Mouse (Mus musculus): ENCODE measurements at regions not wholly inside any gene's neighbourhood (a gene's known extent, or its start where the extent isn't known, plus 50 kb on each side); places are given as distances from the start of the nearest gene placed in this dataset.
A peak's percentile ranks its signal among the peaks of the same experiment; 100 is the strongest.

DNA sequence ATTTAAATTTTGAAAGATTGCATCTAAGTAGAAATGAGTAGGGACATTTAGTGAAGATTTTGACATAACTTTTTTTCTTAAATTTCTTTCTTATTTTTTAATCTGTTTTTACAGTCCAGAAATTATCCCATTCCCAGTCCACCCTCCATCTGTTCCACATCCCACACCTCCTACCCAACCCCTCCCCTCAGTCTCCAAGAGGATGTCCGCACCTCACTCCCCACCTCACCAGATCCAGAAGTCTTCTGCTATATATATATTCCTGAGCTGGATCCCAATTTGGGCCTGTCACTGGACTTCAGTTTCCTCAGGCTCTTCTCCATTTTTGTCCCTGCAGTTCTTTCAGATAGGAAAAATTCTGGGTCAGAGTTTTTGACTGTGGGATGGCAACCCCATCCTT is 3879.6 kb upstream of the Gm7489 start:
- no peak for DNase-seq

DNA sequence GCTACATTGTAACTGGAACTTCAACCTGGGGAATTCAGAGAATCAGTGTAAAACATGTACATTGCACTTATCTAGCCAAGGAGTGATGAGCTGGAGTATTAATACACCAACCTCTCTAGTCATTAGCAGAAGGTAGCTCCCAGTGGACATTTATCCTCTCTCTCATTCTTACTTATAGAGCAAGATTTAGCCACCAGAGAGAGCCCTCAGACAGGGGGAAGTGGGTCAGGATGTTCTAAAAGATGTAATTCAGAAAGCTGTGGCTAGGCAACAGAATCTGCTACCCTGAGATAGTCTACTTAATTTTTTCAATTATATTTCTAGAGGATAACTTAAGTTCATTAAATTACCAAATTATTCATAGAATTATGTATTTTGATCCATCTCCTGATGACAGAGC is 3838.1 kb upstream of the Gm7489 start:
- no peak for DNase-seq

DNA sequence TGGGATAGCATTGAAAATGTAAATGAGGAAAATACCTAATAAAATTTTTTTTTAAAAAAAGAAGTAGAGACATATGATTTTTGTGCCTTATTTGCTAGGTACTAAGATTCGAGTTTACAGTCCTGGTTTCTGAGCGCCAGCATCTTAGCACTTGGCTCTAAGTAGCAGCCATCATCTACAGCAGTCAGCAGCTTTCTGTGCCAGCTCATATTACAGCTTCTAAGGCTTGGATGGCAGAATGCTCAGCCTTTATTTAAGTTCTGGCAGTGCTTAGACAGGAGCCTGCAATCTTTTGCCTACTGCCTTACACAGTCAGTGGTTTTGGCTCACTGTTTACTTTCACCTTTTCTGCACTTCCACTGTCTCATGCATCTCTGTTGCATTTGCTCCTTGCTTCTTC is 3831.2 kb upstream of the Gm7489 start:
- DNase-seq: peak; percentile 5

DNA sequence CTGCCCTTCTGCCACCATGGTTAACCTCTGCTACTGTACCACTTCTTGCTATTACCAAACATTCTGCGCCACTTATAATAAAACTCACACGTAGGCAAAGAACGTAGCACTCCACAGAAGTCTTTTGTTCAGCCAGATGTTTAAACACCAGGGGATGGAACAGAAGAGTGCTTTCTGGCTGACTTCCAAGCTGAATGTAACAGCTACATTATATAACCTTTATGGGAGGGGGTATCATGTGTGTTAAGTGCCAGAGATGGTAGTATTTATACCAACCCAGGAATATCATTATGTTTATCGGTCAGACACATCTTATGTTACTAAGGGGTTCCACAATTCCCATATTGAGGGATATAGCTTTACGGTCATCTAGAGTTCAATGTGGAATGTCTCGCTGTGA is 3830.8 kb upstream of the Gm7489 start:
- DNase-seq: no peak

DNA sequence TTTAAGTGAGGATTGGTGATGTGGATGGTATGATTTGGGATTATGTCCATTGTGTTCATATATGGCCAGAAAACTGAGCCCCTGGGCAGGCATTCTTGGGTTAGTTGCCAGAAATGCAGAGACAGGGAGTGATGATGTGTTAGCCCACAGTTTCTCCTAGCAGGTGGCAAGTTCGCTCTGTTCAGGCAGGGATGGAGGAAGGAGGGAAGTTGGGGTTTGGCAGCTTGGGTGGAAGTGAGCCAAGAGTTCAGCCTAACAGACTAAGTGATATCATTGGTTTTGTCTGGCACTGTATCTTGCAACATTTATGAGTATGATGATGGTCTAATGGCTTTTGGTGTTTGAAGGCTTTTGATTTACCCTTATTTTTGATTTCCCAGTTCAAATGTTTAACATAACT is 3806.5 kb upstream of the Gm7489 start:
- no peak for DNase-seq

- DNase-seq: no peak
Measured at GRCm38 (mm10) chr15:50082428-50082827, 3802.3 kb upstream of the Gm7489 start.

DNA sequence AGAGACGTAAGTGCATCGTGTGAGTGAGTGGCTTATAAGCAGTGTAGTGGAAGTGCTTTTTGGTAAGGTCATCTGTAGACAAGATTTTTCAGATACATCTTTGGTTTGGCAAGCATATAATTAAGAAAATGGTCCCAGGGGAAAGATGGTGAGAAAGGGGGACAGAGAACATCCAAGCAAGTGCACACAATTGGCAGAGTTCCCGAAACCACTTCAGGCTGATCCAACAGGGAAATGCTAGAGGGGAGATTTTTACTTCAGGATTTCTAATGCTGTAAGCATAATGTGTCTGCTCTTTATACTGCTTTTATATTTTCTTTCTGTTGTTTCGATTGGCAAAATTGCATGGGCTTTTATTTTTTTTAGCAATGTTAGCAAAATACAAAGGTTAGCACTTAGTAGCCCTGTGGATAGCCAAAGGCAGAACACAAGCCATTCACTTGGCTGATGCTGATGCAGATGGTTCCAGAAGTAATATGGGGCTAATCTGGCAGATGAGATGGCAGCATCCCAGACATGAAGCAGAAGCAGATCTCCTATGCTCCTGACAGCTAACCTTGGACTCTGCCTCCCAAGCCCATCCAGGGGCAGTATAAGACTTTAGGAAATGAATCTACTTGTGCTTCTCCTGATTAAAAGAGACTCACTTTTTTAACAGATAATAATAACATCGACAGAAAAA is 3782.0 kb upstream of the Gm7489 start:
- no peak for DNase-seq

DNA sequence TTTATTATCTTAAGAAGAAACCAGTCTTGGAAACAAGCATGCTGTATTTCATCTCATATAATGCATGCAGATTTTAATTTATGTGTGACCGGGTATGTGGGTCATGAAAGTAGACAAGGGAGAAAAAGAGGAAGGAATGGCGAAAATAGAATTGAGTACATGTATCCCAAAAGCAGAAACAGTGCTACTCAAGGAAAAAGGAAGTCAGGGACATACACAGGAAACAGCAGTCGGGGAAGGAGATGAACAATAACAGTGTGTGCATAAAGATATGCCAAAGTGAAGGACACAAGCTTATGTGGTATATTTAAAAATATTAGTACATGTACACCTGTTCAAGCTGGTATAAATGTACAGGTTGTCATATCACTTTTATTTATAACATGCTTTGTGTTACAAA is 3775.8 kb upstream of the Gm7489 start:
- DNase-seq: no peak

DNA sequence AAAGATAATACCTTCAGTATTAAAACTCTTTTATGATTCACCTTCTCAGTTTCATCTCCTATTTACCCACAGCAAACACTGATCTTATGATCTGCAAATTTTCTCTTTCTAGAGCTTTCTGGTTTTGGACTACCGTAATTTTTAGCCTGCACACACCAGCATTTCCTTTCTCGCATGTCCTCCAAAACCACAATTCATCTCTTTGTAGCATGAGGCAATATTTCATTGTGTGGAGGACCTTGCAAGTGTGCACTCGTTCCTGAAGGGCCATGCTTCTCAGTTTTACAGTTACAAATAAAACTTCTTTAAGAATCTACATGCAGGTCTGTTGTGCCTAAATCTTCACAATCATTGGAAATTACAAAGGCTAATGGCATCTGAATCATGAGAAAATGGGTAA is 3730.8 kb upstream of the Gm7489 start:
- no peak for DNase-seq

- no peak for DNase-seq
Measured at GRCm38 (mm10) chr15:50172276-50172772, 3712.4 kb upstream of the Gm7489 start.

GRCm38 (mm10) chr15:50183185-50183584 is 3701.5 kb upstream of the Gm7489 start:
- no peak for DNase-seq

Data from right cerebral cortex, postnatal 25 days (tissue).